Mouse (Mus musculus) adrenal gland, adult (tissue): ENCODE measurements around the gene C7.
"Not testable (repeated sequence)": the region's sequence is repeated elsewhere in the genome, so short reads cannot be mapped to it uniquely, and the experiment has no call there.

Source experiments
- DNase-seq, 2 experiments: peaks; one replicate each; pipeline ENCODE4 v3.0.0; 2022 to 2023; ENCODE audit warnings: low spot score in 1 of 2; ENCODE audit not compliant: inconsistent age in 2 of 2

The C7 gene

DNA sequence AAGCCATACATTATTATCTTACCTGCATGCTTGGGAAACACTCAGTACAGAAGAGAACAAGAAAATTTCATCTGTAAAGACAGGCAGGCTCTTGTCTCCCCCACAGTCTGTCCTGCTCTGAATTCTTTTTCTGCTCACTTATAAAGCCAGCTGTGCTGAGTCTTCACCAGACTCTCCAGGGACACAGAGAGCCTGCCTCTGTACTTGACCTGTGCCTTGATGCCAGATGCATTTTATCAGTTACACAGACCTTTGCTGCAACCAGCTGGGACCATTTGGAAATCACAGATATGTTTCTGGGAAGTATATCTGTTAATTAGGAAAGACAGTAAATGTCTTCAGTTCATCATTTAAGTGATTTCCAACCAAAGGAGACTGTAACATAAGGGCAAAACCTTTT lies at the start of gene C7:
TSS of gene C7 (minus strand) at position 106 of the 400 bp plus-strand sequence.
- peak in 1 of 2 experiments; percentile 20 for DNase-seq

DNA sequence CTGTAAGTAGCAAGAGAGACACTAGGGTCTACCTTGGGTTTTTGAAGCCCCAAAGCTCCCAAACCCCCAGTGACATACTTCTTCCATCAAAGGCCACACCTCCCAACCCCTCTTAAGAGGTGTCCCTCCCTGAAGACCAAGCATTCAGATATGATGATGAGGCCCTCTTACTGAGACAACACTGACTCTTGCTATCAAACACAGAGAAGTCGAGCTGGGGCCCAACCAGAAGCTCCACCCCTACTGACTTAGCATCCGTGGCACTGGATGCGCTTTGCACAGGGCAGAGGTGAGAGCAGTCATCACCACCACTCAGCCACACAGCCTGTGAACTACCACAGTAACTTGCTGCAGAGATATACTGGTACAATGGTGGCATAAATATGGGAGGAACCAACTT lies 49.1 kb upstream of the C7 start:
- no peak for DNase-seq

DNA sequence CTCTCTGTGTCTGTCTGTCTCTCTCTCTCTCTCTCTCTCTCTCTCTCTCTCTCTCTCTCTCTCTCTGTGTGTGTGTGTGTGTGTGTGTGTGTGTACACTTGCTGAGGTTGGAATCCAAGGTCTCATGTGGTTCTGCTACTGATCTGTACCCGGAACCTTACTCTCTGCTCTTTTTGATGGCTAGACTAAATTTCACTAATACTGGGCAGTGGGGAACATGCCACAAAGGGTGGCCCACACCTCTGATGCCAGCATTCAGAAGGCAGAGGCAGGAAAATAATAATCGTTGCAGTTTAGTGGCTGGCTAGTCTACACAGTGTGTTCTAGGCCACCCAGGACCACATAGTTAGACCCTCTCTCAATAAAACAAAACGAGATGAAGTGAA lies 45.1 kb upstream of the C7 start:
- peak in 1 of 2 experiments; percentile 43 for DNase-seq

DNA sequence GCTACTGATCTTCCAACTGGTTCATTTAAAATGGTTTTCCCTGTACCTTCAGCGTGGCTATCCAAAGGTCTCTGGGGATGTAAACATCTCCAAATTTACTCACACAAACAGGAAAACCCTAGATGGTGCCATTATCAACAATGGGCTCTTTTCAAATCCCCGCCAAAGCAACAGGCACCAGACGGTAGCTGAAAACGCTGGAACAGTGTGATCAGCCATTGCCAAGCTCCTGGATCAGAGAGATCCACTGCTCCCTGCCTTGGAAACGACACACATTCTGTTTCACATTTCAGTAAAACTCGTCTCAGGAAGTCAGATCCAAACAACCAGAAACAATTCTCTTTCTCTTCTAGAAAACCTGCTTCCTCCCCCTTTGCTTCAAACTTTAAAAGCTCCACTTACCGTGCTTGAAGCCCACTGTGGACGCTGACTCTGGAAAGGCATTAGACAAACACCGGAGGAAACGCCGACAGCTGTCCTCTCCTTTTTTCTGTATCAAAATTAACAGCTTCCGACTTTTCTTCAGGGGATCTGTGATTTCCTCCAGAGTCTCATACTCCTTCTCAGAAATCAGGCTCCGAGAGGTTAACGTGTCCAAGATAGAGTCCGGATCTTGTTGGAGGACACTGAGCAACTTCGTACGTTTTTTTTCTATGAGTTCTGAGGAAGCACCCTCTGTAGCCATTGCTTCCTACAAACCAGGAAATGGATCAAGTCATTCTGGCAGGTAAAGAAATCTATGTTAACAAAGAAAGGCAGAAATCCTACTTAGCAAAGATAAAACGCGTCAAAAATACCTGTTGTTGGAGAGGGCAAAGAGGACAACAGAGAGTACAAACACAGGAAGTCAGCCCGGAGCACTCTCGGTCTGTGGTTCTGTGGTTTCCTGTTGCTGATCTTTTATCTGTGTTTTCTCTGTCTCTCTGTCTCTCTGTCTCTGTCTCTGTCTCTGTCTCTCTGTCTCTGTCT lies 44.4 kb upstream of the C7 start, which contains the start of gene Card6:
TSS of gene Card6 (minus strand) at position 854 of the 969 bp plus-strand sequence.
- DNase-seq, result peak; percentile 28 to 79

DNA sequence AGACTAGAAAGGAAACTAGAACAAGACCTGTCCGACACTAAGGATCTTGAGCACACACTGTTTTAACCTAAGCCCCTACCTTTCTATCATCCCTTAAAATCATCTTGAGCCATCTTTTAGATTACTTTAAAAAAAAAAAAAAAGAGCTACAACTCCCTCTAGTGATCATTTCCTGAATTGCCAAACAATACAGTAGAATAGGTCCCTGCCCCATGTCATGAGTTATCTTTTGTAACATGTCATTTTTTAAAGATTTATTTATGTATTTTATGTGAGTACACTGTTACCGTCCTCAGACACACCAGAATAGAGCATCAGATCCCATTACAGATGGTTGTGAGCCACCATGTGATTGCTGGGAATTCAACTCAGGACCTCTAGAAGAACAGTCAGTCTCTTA lies 42.8 kb upstream of the C7 start:
- peak in 1 of 2 experiments; percentile 63 for DNase-seq

DNA sequence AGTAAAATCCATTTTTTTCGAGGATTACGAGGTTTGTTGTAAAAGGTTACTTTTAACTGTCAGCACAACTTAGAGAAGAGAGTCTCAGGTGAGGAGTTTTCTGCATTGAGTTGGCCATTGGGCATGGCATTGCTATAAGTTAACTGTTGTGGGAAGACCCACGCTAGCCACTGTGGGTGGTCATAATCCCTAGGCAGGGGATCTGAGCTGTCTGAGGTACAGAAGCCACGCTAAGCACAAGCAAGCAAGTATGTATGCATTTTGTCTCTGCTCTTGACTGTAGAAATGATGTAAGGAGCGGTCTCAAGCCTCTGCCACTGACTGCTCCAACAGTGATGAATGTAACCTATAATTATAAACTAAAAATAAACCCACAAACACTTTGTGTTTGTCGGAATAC lies 42.4 kb upstream of the C7 start:
- DNase-seq, result no peak

DNA sequence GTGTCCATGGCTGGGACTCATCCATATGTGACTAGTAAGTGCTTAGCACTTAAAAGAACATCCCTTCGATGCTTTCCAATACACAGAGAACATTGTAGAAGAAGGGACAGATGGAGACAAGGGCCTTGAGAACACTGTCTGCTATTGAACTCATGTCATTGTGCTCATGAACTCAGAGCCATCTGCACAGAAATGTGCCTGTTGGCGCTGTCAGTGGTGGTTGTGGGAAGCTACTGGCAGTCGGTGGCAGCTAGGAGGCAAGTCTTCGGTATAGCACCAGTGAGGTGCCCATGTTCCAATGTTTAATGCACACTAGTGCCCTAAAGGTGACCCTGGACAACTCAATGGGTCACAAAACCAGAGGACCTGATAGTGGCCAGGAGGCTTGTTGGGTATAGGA lies 38.8 kb upstream of the C7 start:
- no peak for DNase-seq

DNA sequence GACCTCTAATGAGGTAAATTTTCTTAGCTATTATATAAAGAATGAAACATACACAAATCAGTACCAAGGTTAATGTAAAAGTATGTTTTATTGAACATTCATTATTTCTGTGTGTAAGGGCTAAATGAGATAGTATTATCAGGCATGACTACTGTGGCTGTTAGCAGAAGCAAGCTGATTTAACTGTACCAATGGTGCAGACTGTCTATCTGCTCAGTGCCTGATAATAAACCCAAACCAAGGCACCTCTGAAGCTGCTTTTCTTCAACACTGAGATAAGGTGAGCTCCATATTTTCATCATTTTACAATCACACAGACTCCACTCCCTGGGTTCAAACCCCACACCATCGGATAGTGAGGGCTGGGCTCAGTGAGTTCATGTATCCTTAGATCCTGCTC lies 33.8 kb upstream of the C7 start:
- no peak for DNase-seq

DNA sequence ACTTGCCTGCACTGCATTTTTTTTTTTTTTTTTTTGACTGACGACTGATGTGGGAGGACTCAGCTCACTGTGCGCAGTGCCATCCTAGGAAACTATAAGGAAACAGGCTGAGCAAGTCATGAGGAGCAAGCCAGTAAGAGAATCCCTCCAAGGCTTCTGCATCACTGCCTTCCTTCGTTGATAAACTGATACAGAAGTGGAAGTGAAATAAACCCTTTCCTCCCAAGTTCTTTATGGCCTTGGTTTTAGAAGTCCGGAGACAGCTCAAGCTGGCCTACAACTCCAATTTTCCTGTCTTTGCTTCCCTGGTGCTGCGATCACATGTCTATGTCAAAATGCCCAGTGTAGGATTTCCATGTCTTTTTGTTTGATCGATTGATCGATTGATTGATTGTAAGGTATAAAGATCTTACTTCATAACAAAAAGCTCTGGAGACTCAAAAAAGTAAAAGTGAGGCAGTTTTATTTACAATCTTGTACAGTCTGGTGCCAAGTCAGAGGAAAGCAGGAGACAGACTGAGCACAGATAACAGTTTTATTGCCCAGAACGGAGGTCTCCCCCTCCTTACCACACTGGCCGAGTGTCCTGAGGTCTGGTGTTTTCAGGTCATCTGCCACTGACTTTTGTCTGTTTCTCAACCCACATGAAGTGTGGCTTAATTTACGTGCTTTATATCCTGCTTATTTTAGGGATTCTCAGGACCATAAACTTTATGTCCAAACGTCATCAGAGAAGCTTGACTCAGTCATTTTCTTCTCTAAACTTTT lies 32.2 kb upstream of the C7 start:
- DNase-seq, result no peak

DNA sequence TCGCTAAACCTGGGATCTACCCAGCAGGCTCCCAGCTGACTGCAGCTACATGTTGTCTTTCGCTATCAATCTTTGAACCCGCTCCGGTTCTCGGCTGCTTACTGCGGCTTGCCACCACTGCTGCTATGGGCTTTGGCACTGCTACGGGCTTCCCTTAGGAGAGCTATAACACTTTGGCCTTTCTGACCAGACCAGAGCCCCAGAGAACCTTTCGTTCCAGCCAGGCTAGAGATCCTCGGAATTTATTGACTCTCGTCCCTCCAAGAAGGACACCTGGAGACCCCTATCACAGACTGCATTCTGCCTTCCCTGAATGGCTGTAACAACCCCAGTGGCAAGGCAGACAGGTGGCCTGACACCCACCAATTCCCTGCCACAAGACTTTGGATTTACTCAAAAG lies 26.6 kb upstream of the C7 start:
- no peak for DNase-seq

DNA sequence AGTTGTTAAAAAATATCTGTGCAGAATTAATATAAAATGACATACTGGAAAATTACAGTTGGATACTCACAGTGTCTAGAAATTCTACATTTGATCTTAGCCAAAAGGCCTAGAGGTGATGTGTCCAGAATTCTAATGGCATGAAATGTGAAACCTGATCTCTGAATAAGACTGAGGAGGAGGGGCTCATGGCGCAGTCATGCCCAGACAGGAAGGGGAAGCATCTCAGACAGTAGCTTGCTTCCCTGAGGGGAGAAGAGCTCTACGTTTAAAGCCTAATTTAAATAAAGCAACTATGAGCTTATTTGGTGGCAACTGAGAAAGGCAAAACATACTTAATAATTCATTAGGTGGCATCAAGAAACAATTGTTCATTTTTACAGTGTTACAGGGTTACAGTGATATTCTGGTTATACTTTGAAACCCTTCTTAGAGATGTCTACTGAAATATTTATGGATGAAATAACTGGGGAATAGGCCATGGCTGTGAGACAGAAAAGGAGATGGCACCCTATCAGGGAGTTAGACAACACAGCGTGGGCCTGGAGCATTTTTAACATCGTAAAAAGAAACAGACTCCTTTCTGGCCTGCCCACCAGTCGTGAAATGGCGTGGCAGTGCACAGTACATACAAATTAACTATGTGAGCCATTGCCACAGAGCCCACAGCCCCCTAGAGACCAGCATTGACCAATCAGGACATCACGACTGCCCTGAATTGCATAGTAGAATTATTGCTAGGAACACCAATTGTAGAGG lies 25.5 kb upstream of the C7 start:
- no peak for DNase-seq

DNA sequence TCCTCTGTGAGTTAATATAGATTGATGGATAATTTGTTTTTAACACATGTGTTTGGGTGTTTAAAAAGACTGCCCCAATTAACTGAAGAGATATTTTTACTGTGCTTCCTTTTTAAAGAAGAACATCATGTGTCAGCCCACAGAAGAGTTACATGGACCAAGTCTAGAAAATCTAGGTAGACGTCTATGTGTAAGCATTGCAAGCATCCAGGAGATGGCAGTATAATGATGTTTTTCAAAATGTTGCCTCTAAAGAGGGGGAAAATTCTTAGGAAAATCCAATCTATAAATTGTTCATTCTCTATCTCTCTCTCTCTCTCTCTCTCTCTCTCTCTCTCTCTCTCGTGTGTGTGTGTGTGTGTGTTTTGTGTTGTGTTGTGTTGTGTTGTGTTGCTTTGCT lies 22.6 kb upstream of the C7 start:
- peak in 1 of 2 experiments; percentile 35 for DNase-seq

DNA sequence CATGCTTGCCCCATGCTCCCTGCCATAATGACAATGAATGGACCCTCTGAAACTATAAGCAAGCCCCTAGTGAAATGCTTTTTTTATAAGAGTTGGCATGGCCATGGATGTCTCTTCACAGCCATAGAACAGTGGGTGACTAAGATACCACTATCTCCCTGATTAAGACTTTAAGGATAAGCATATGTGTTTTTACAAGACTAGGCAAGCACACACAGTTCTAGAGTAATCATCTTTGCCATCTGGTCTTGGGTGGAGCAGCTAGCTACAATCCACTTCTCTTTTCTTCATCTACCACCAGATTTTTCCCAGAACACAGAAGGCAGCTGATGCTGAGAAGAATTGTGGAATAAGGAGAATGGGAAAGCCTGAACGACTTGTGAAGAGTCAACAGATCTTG lies 17.7 kb upstream of the C7 start:
- DNase-seq, result no peak

DNA sequence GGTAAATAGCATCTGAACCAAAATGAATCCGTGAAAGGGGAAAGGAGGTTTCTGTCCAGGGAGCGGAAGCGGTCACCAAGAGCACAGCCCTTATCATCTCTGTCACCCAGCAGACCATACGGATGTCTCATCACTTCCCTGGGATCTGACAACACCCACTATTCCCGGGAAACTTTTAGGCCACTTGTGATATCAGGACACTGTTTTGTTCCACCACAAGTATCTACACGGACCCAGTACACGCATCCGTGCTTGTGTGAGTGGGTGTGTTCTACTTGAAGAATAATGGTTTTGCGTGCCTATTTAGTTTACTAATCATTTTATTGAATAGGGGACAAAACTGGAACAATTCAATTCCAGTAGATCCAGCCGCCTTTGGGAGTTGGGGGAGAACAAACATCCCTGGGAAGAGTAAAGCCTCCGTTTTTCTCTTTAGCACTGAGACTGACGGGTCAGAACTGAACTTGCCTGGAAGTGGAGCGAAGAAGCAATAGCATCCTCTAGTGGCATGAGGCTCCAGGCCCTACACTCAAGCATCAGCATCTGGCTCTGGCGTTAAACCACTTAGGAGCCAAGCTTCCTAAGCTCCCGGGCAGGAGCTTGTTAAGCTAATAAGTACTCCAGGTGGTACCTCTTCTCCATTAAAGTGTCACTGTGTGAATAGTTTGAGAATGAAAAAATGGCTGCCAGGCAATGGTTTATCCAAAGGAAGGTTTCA lies 5.4 kb upstream of the C7 start:
- DNase-seq, result peak; percentile 20 to 54

DNA sequence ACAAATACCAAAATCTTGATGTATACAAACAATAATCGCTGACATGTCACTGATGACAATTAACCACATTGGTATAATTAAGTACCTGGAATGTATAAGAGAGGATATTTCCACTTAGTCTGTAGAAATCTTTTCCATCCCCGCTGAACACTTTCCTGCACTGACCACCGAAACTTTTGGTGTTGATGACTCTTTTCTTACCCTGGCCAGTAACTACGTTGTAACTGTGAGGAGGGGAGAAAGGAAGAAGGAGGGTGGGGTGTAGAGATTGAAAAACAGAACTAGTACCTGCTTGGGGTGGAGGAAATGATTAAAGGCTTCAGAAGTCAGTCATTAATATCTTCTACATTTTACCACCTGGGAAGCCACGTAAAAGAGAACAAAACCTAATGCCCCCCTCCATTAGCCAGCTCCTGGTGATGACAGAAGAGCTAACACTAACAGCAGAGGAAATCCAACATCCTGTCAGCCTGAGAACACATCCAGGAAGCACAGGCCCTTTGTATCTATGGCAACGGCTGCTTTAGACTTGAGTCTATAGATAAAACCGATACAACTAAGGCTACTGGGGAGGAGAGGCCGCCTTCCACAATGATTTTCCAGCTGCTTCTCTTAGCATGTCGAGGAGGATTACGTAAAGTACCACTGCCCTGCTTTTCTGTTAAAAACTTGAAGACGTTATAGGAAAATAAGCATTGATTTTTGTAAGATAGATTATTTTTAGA lies 17.8 kb downstream of the C7 start:
- DNase-seq, result no peak

DNA sequence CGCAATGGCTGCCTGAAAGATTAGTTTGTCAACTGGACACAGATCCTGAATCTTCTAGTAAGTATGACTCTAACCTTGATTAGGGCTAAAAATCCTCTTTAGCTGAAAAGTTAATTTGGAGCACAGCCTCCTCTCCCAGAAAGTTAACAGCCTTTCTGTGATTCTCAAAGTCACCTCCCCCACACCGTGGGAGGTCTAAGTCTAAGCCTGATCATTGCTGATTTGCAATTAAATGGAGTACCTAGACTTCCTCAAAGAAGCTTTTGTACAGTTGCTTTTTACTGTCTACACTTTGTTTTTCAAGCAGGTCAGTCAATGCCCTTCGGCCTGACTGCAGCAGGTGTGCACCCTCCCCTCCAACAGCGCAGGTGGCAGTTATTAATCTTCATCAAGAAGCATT lies 34.3 kb downstream of the C7 start:
- DNase-seq, result no peak

DNA sequence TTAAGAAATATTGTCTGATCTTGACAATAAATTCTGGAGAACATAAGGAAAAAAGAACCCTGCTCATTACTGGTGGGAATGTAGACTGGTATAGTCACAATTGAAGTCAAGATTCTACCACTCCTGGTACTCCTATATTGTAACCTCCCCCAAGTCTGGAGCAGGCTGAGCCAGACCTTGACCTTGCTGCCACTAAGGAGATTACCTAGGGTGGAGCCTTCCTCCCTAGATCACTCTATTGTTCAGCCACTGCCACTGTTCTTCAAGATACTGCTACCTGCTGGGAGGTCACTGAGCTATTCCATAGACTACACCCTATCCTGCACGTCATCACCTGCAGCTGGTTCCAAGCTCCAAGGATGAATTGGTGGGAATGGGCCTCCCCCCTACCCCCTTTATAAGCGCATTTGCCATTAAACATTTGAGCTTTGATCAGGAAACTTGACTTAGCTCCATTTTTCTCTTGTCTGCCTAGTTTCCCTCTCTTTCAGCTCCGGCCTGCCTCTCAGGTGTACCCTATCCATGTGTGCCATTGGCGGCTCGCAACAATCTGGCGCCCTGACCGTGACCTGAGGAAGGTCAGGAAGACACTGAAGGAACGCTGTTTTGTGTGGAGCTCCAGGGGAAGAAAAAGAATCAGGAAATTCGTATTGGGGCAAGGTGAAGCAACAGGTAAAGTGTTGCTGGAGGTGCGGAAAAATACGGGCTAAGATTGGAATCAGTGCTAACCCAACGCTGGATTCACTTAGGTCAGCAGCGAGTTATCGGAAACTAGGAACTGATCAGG lies 39.9 kb downstream of the C7 start:
- not testable (repeated sequence) for DNase-seq

DNA sequence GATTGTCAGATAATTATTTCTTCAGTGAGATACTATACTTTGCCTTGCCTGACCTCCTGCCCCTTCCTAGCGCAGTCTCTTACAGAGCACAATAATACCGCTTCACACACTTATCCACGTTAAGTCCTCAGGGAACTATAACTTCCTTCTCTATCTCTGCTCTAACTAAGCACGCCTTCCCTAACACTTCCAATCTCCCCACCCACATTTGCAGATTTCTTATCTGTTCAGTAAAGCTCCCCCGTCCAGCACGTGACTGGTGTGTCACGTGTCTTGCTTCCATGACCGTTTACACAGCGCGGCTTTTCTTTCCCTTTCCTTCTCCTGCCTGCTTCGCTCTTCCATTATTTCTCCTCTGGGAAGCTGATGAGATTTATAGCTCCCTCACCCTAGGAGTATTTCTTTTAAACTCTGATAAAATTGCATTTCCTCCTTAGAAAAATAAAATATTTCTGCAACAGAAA lies 53.9 kb downstream of the C7 start:
- DNase-seq, result peak in 1 of 2 experiments; percentile 37
